Mouse (Mus musculus): ENCODE results near the gene 1810046K07Rik. TPM values are rescaled to one million over a fixed set of nuclear protein-coding genes. Genes with fewer than 3 reads are reported as not detected.

Gene 1810046K07Rik
- 0.48 TPM for polyA plus RNA-seq (2014; fragmentation: Illumina TruSeq; extraction: RNeasy Lipid Tissue Mini Kit (QIAGEN cat#74804); ENCODE audit: low read depth, low replicate concordance)

DNA sequence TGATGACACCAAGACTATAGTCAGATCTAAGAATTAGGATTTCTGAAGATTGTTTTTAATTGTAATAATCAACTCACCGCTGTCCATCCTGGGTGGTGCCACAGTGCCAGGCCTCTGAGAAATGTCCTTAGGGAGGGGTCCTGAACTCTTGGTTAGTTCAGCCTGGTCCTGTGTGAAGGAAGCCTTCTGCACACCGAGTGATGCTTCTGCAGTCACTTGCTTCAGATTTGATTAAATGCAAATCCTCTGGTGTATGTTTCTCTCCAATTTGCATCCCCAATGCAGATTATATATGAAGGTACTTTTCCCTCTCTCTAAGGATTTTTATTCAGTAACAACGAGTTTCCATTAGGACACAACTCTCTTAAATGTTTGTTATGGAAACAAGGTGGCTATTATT lies at the start of gene 1810046K07Rik:
1810046K07Rik (minus strand) TSS at position 187 of the 400 bp plus-strand sequence.

DNA sequence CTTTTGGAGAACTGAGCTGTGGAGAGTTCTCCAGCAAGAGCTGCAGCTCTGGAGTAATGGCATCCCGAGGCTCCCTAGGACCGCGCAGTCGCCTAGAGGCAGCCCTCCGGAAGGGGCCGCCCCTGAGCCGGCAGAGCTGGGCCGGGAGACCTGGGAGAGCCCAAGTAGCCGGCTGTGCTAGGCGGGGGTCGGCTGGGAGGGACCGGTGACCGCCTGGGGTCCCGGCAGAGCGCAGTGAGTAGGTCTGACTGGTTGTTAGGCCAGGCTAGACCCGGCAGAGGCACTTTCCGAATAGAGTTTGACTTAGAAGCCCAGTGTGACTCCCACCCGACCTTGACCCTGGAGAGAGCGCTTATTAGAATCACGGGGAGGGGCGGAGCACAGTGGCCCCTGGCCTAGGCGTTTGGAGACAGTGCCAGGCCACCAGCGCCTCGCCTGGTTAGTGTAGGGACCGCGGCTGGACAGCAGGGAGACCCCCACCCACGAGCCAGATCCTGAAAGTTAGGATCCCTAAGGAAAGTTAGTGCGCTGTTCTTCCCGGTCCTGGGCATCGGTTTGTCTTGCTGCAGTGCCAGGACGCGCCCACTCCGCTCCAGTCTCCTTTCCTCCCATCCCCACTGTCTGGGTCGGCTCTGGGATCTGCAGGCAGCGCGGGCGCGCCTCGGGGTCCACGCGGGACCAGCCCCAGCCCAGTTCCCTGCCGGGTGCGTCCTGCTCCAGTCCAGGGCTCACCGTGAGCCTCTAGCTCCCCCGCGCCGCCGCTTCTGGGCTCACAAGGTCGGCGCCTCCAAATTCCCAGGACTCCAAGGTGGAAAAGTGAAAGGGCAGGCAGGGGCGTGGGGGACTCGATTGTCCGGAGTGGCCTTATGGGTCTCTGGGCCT lies 50.0 kb downstream of the 1810046K07Rik start, which contains the start of gene Colca2:
Colca2 (minus strand) TSS at position 70 of the 882 bp plus-strand sequence.

Other genes starting within 250 kb of the 1810046K07Rik start
- 206 TPM for gene 4833427G06Rik, start 226.8 kb downstream of the 1810046K07Rik start, polyA plus RNA-seq (2014; fragmentation: Illumina TruSeq; extraction: RNeasy Lipid Tissue Mini Kit (QIAGEN cat#74804); ENCODE audit: low read depth, low replicate concordance)
- gene Gm32742, start 163.4 kb downstream of the 1810046K07Rik start, polyA plus RNA-seq (2014; fragmentation: Illumina TruSeq; extraction: RNeasy Lipid Tissue Mini Kit (QIAGEN cat#74804); ENCODE audit: low read depth, low replicate concordance), result not detected
- 0.76 TPM for gene Pou2af1, start 115.2 kb downstream of the 1810046K07Rik start, polyA plus RNA-seq (2014; fragmentation: Illumina TruSeq; extraction: RNeasy Lipid Tissue Mini Kit (QIAGEN cat#74804); ENCODE audit: low read depth, low replicate concordance)
- 4.6 TPM for gene Colca2, start 50.3 kb downstream of the 1810046K07Rik start, polyA plus RNA-seq (2014; fragmentation: Illumina TruSeq; extraction: RNeasy Lipid Tissue Mini Kit (QIAGEN cat#74804); ENCODE audit: low read depth, low replicate concordance)

All from testis, adult 10 weeks (tissue).